Mouse (Mus musculus) right cerebral cortex, adult 2 months (tissue): Measurements from ENCODE around the gene Tada2a.

Experiments used
- DNase-seq, 2 experiments: peaks; one replicate each; pipeline ENCODE4 v3.0.0; 2021 to 2022; ENCODE audit warnings: low spot score in 2 of 2

The Tada2a gene

GRCm38 (mm10) chr11:84128943-84129798, at the start of gene Tada2a, which contains the start of gene Acaca:
Gene Tada2a (minus strand): TSS chr11:84129600.
Gene Acaca (plus strand): TSS chr11:84129672.
- peak; percentile 69 to 72 for DNase-seq

GRCm38 (mm10) chr11:84178571-84178970, 49.2 kb upstream of the Tada2a start:
- no peak for DNase-seq

GRCm38 (mm10) chr11:84172539-84173435, 43.4 kb upstream of the Tada2a start:
- DNase-seq, result no peak

GRCm38 (mm10) chr11:84168701-84169288, 39.4 kb upstream of the Tada2a start:
- DNase-seq, result peak; percentile 67 to 76

GRCm38 (mm10) chr11:84167046-84167526, 37.7 kb upstream of the Tada2a start, which contains the start of gene Gm11437:
Gene Gm11437 (minus strand): TSS chr11:84167476.
- no peak for DNase-seq

- no peak for DNase-seq
Observed at GRCm38 (mm10) chr11:84164561-84164960, 35.2 kb upstream of the Tada2a start.

GRCm38 (mm10) chr11:84164123-84164522, 34.7 kb upstream of the Tada2a start:
- DNase-seq, result no peak

- no peak for DNase-seq
Observed at GRCm38 (mm10) chr11:84156535-84157262, 27.3 kb upstream of the Tada2a start.

GRCm38 (mm10) chr11:84150884-84151283, 21.5 kb upstream of the Tada2a start:
- DNase-seq, result no peak

- DNase-seq, result no peak
Observed at GRCm38 (mm10) chr11:84146081-84146480, 16.7 kb upstream of the Tada2a start.

- DNase-seq, result no peak
Observed at GRCm38 (mm10) chr11:84145201-84145798, 15.9 kb upstream of the Tada2a start.

- DNase-seq, result peak; percentile 53 to 59
Observed at GRCm38 (mm10) chr11:84141752-84142151, 12.4 kb upstream of the Tada2a start.

GRCm38 (mm10) chr11:84136453-84136852, 7.1 kb upstream of the Tada2a start:
- DNase-seq, result no peak

GRCm38 (mm10) chr11:84134331-84134860, 5.0 kb upstream of the Tada2a start:
- no peak for DNase-seq

GRCm38 (mm10) chr11:84129799-84130185, 392 bp upstream of the Tada2a start:
- DNase-seq, result no peak

- no peak for DNase-seq
Observed at GRCm38 (mm10) chr11:84127977-84128376, 1.4 kb downstream of the Tada2a start.

- DNase-seq, result no peak
Observed at GRCm38 (mm10) chr11:84121051-84121956, 8.1 kb downstream of the Tada2a start.

GRCm38 (mm10) chr11:84117431-84117830, 12.0 kb downstream of the Tada2a start:
- no peak for DNase-seq

GRCm38 (mm10) chr11:84116221-84116620, 13.2 kb downstream of the Tada2a start:
- DNase-seq, result no peak
